Mouse (Mus musculus) heart, postnatal 25 days (tissue): ENCODE measurements around the gene Lmnb2. TPM values are rescaled to one million over a fixed set of nuclear protein-coding genes. Genes with fewer than 3 reads are reported as not detected.

ENCODE experiments used
- DNase-seq: peaks from one replicate; pipeline ENCODE4 v3.0.0; 2022; ENCODE audit warnings: low spot score
- intact Hi-C: fragments of 180-260 bp; cut with DNase I; formaldehyde crosslinking; loops from one replicate; pipeline ENCODE4 v1.15.1; 2025
- total RNA-seq, 2 experiments: library from RNA; stranded (reverse); gene quantifications; 2 replicates each; pipeline ENCODE4 v1.2.3; 2021

The Lmnb2 gene
- total RNA-seq, 2 experiments from 2014 or later = 4.6 to 5.6 TPM

- intact Hi-C loops = no loop called here
Observed at GRCm38 (mm10) chr10:80871581-80871980, 46.5 kb downstream of the Lmnb2 start, which contains the start of gene Tmprss9. Gene Tmprss9, plus strand, starts transcription at chr10:80871848.

GRCm38 (mm10) chr10:80870993-80871392, 47.1 kb downstream of the Lmnb2 start:
- intact Hi-C loops = no loop called here
- DNase-seq = no peak

More at GRCm38 (mm10) chr10:80871581-80871980, 46.5 kb downstream of the Lmnb2 start, which contains the start of gene Tmprss9:
- no peak for DNase-seq

GRCm38 (mm10) chr10:80864446-80864845, 53.6 kb downstream of the Lmnb2 start:
- intact Hi-C loops = no loop called here
- DNase-seq = no peak

GRCm38 (mm10) chr10:80862305-80862704, 55.7 kb downstream of the Lmnb2 start:
- intact Hi-C loops = no loop called here
- no peak for DNase-seq

- intact Hi-C loops = no loop called here
- no peak for DNase-seq
Observed at GRCm38 (mm10) chr10:80858350-80858935, 59.6 kb downstream of the Lmnb2 start.

GRCm38 (mm10) chr10:80857848-80858247, 60.2 kb downstream of the Lmnb2 start:
- intact Hi-C loops = no loop called here
- no peak for DNase-seq

- intact Hi-C loops = no loop called here
- no peak for DNase-seq
Observed at GRCm38 (mm10) chr10:80857386-80857785, 60.7 kb downstream of the Lmnb2 start.

GRCm38 (mm10) chr10:80856908-80857307, 61.1 kb downstream of the Lmnb2 start:
- intact Hi-C loops = no loop called here
- no peak for DNase-seq

GRCm38 (mm10) chr10:80856267-80856666, 61.8 kb downstream of the Lmnb2 start:
- intact Hi-C loops = no loop called here
- DNase-seq = no peak

GRCm38 (mm10) chr10:80855749-80856073, 62.3 kb downstream of the Lmnb2 start:
- intact Hi-C loops = no loop called here
- no peak for DNase-seq

GRCm38 (mm10) chr10:80854913-80855748, 62.9 kb downstream of the Lmnb2 start, which contains the start of the genes Lsm7 and Sppl2b:
Gene Lsm7, minus strand, starts transcription at chr10:80855209.
Gene Sppl2b, plus strand, starts transcription at chr10:80855275.
- intact Hi-C loops = no loop called here
- peak; percentile 93 for DNase-seq

Other genes starting within 250 kb of the Lmnb2 start
- 100 to 1,000 TPM; 158 to 181 TPM for gene Mknk2, start 240.1 kb downstream of the Lmnb2 start, total RNA-seq
- gene Mob3a, start 216.3 kb downstream of the Lmnb2 start, total RNA-seq = 1 to 10 TPM; 8.2 to 8.9 TPM
- gene Izumo4, start 216.1 kb downstream of the Lmnb2 start, total RNA-seq = 1 to 10 TPM; 2.6 to 3.4 TPM
- 10 to 100 TPM; 39.8 to 44.2 TPM for gene Ap3d1, start 176.0 kb downstream of the Lmnb2 start, total RNA-seq
- gene Dot1l, start 163.0 kb downstream of the Lmnb2 start, total RNA-seq = 10 to 100 TPM; 31.2 to 31.4 TPM
- gene Sf3a2, start 120.0 kb downstream of the Lmnb2 start, total RNA-seq = 10 to 100 TPM; 29.6 to 29.9 TPM
- gene Plekhj1, start 119.6 kb downstream of the Lmnb2 start, total RNA-seq = 10 to 100 TPM; 27.4 to 29.7 TPM
- gene Amh, start 113.0 kb downstream of the Lmnb2 start, total RNA-seq = under 1 TPM; 0.39 TPM
- gene Jsrp1, start 104.7 kb downstream of the Lmnb2 start, total RNA-seq = under 1 TPM; 0.48 to 0.81 TPM
- gene Oaz1, start 91.6 kb downstream of the Lmnb2 start, total RNA-seq = 100 to 1,000 TPM; 883 to 894 TPM
- gene Lingo3, start 74.2 kb downstream of the Lmnb2 start, total RNA-seq = 10 to 100 TPM in 1 of 2 experiments, 1 to 10 TPM in 1; 6.3 to 10.6 TPM
- 10 to 100 TPM; 20.9 to 31.6 TPM for gene Lsm7, start 63.0 kb downstream of the Lmnb2 start, total RNA-seq
- 10 to 100 TPM; 22.4 to 23.6 TPM for gene Sppl2b, start 63.0 kb downstream of the Lmnb2 start, total RNA-seq
- gene Tmprss9, start 46.4 kb downstream of the Lmnb2 start, total RNA-seq = not detected
- 100 to 1,000 TPM; 143 to 148 TPM for gene Timm13, start 17.3 kb downstream of the Lmnb2 start, total RNA-seq
- gene Gadd45b, start 11.8 kb upstream of the Lmnb2 start, total RNA-seq = 10 to 100 TPM in 1 of 2 experiments, 1 to 10 TPM in 1; 8.2 to 14.1 TPM
- under 1 TPM; 0.13 to 0.34 TPM for gene Gng7, start 96.7 kb upstream of the Lmnb2 start, total RNA-seq
- not detected for gene Diras1, start 107.4 kb upstream of the Lmnb2 start, total RNA-seq
- gene Slc39a3, start 119.2 kb upstream of the Lmnb2 start, total RNA-seq = 10 to 100 TPM; 14.0 to 14.3 TPM
- gene Sgta, start 141.9 kb upstream of the Lmnb2 start, total RNA-seq = 10 to 100 TPM; 86.7 to 93.2 TPM
- 10 to 100 TPM; 12.3 to 13.2 TPM for gene Thop1, start 151.8 kb upstream of the Lmnb2 start, total RNA-seq
- gene Creb3l3, start 180.6 kb upstream of the Lmnb2 start, total RNA-seq = 1 to 10 TPM in 1 of 2 experiments, under 1 TPM in 1; 0.87 to 1.2 TPM
- gene Map2k2, start 187.7 kb upstream of the Lmnb2 start, total RNA-seq = 100 to 1,000 TPM; 122 to 123 TPM
- 10 to 100 TPM; 34.5 to 42.2 TPM for gene Zbtb7a, start 217.0 kb upstream of the Lmnb2 start, total RNA-seq
- 10 to 100 TPM; 15.6 to 17.4 TPM for gene Pias4, start 249.7 kb upstream of the Lmnb2 start, total RNA-seq